In the genomic region with DNA sequence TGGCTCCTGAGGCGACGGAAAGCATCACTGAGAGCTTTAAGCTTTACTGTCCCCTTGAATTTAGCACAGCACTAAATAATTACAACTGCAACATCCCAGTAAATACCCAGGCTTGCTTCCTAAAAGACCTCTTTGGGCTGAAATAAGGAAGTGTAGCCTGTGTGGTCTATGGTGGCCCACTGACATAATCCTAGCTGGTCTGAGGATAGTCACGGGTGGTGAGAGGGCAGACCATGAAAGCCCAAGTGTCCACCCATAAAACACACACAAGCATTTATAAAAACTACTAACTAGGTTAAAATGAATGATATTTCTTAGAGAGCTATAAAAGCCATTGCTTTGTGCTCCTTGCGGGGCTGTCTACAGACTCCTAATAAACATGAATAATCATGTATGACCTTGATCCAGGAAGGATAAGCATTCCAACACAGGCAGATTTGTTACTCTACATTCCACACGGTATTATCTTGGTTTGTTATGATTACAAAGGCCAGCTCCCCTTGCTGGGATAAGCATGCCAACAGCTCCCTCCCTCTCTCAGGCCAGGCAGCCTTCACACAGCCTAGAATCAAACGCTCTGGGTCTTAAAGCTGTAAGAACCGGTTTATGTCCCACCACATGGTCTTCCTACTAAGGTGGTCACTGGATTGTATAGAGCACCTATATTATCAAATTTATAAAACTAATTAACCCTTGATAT, we compare ENCODE assay signal across 10 mouse cellular contexts. TPM values are rescaled to one million over a fixed set of nuclear protein-coding genes. Genes with fewer than 3 reads are reported as not detected.
A peak's percentile ranks its signal among the peaks of the same experiment; 100 is the strongest.
DNase-seq lines count a peak whose midpoint lies in the region; ATAC-seq lines count a peak whose summit lies in the region.
"Had no signal": no experiment of that assay in that cellular context is flagged by ENCODE, and none has a peak within 500 bp of the region (broad histone marks: within the 10 kb centered on the region; RNA-seq: fewer than 3 reads in every experiment).

No protein-coding gene starts in this region.

- H3K9ac ChIP-seq in embryonic facial prominence, embryonic 13.5 days = no peak overlapping the region
- no peak overlapping the region for H3K9ac ChIP-seq in kidney, embryonic 16.5 days (replicated peaks; ENCODE audit: low read length)
- H3K9ac ChIP-seq in midbrain, embryonic 14.5 days (replicated peaks; ENCODE audit: low read length) = no peak overlapping the region
- H3K9ac ChIP-seq: embryonic facial prominence, embryonic 15.5 days had no signal

- peaks cover 40% of the 10 kb centered on the region for H3K4me1 ChIP-seq in embryonic facial prominence, embryonic 13.5 days
- peaks cover 51% of the 10 kb centered on the region for H3K4me1 ChIP-seq in kidney, embryonic 16.5 days (ENCODE audit: insufficient read depth, low read length)
- 0 out of 2 replicates have a peak, but pooled peaks cover under 1% of the 10 kb centered on the region for H3K4me1 ChIP-seq in midbrain, embryonic 14.5 days (ENCODE audit: control insufficient read depth, insufficient read depth, low read length)

- H3K4me2 ChIP-seq in embryonic facial prominence, embryonic 13.5 days = no peak overlapping the region
- H3K4me2 ChIP-seq in kidney, embryonic 16.5 days (replicated peaks; ENCODE audit: low read depth, low read length) = 0 out of 2 replicates have a peak overlapping the region, but pooled peaks have one; percentile 3
- no peak overlapping the region for H3K4me2 ChIP-seq in midbrain, embryonic 14.5 days (ENCODE audit: low read length)
- H3K4me2 ChIP-seq: embryonic facial prominence, embryonic 15.5 days had no signal

- H3K9me3 ChIP-seq in embryonic facial prominence, embryonic 13.5 days = no peaks in the 10 kb centered on the region
- no peaks in the 10 kb centered on the region for H3K9me3 ChIP-seq in kidney, embryonic 16.5 days (ENCODE audit: low read length)
- no peaks in the 10 kb centered on the region for H3K9me3 ChIP-seq in midbrain, embryonic 14.5 days (ENCODE audit: control insufficient read depth, low read length)
- H3K9me3 ChIP-seq: embryonic facial prominence, embryonic 15.5 days had no signal

- DNase-seq in kidney, adult 9 months = peak; percentile 54
- DNase-seq in kidney, adult 18-20 months = no peak
- DNase-seq in midbrain, embryonic 14.5 days = peak; percentile 33
- DNase-seq in B cell, adult 2 months = no peak
- no peak for DNase-seq in right cerebral cortex, postnatal 4 days
- DNase-seq in MN1 (ENCODE audit: low spot score) = no peak
- DNase-seq: thymus, postnatal 25 days had no signal

- H3K27ac ChIP-seq in embryonic facial prominence, embryonic 13.5 days = no peak overlapping the region
- peak overlapping the region; percentile 66 for H3K27ac ChIP-seq in kidney, embryonic 16.5 days (ENCODE audit: low read length)
- no peak overlapping the region for H3K27ac ChIP-seq in midbrain, embryonic 14.5 days (replicated peaks; ENCODE audit: low read depth, low read length)
- H3K27ac ChIP-seq: embryonic facial prominence, embryonic 15.5 days had no signal

- WGBS in embryonic facial prominence, embryonic 13.5 days = 52% methylated on average over 7 of the region's 7 CpGs
- WGBS in kidney, embryonic 16.5 days = 36% methylated on average over 7 of the region's 7 CpGs
- WGBS in midbrain, embryonic 14.5 days = 31% methylated on average over 7 of the region's 7 CpGs

- H3K4me3 ChIP-seq in embryonic facial prominence, embryonic 13.5 days = no peak overlapping the region
- H3K4me3 ChIP-seq in kidney, embryonic 16.5 days (ENCODE audit: low read length) = no peak overlapping the region
- H3K4me3 ChIP-seq in midbrain, embryonic 14.5 days (replicated peaks; ENCODE audit: low read depth, low read length) = no peak overlapping the region
- H3K4me3 ChIP-seq: embryonic facial prominence, embryonic 15.5 days had no signal

- ATAC-seq in embryonic facial prominence, embryonic 13.5 days (ENCODE audit: insufficient number of reproducible peaks, insufficient read depth, low FRiP score, low TSS enrichment, low read depth) = peak; percentile 45; the same call in 1 of the 2 replicates
- peak; percentile 81 for ATAC-seq in kidney, embryonic 16.5 days (ENCODE audit: low FRiP score, low TSS enrichment)
- no peak for ATAC-seq in midbrain, embryonic 14.5 days (ENCODE audit: low FRiP score, low TSS enrichment)

- 0 out of 2 replicates have a peak, but pooled peaks cover 3% of the 10 kb centered on the region for H3K36me3 ChIP-seq in embryonic facial prominence, embryonic 13.5 days
- H3K36me3 ChIP-seq in kidney, embryonic 16.5 days (ENCODE audit: insufficient read depth, low read length) = no peaks in the 10 kb centered on the region
- 0 out of 2 replicates have a peak, but pooled peaks cover 8% of the 10 kb centered on the region for H3K36me3 ChIP-seq in midbrain, embryonic 14.5 days (ENCODE audit: control insufficient read depth, insufficient read depth, low read length)
- H3K36me3 ChIP-seq: embryonic facial prominence, embryonic 15.5 days had no signal

- H3K27me3 ChIP-seq in embryonic facial prominence, embryonic 13.5 days = no peaks in the 10 kb centered on the region
- H3K27me3 ChIP-seq in kidney, embryonic 16.5 days (ENCODE audit: insufficient read depth, low read length) = no peaks in the 10 kb centered on the region
- no peaks in the 10 kb centered on the region for H3K27me3 ChIP-seq in midbrain, embryonic 14.5 days (ENCODE audit: control insufficient read depth, insufficient read depth, low read length)
- H3K27me3 ChIP-seq: embryonic facial prominence, embryonic 15.5 days had no signal

RNA-seq across cellular contexts. Expression of a gene that starts 40.4 kb away (rescaled TPM):
- 28.8 and 35.6 TPM in 2 replicates for polyA plus RNA-seq in embryonic facial prominence, embryonic 13.5 days (2015; fragmentation: Nextera tagmentation; extraction: Ambion mirVana)
- 59.5 and 65.5 TPM in 2 replicates for polyA plus RNA-seq in kidney, embryonic 16.5 days (2015; fragmentation: Nextera tagmentation; extraction: Ambion mirVana)
- 12.3 and 13.8 TPM in 2 replicates for polyA plus RNA-seq in midbrain, embryonic 14.5 days (2014; fragmentation: Nextera tagmentation; extraction: Ambion mirVana)

Comparison
In these comparisons a context has a peak if more than half of its experiments do, and no peak if none do; other contexts are left out.
1. DNase-seq: peak in kidney, adult 9 months (single experiment) and midbrain, embryonic 14.5 days (single experiment); none in kidney, adult 18-20 months (single experiment), B cell, adult 2 months (0 of 2), right cerebral cortex, postnatal 4 days (single experiment) and MN1 (single experiment).